Mouse (Mus musculus) cerebral cortex, adult 2 months (tissue): Measurements from ENCODE around the gene Crebbp.

Source experiments
- WGBS: fragments of 180-500 bp; shearing (Covaris S2); methylation state at CpG from one replicate; pipeline ENCODE4 v1.1.7; 2018; 5-methylcytosine and 5-hydroxymethylcytosine counted together

The Crebbp gene

DNA sequence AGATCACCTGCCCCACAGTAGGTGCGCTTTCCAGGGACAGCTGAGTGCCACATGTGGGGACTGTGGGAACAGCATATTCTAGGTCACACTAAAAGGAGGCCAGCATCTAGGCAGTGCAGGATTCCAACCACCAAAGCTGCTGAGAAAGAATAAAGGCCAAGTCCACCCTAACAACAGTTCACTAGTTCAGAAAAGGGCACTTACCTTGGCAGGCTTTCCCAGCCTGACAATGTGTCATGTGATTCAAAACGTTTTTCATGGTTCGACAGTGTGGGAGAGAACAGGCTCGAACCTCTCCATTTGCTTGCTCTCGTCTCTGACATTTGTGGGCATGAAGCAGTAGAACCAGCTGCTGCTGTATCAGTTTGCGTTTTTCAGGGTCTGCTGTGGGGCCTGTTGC lies 75.3 kb downstream of the Crebbp start:
- WGBS, result 40% methylated on average over 6 of the region's 6 CpGs

DNA sequence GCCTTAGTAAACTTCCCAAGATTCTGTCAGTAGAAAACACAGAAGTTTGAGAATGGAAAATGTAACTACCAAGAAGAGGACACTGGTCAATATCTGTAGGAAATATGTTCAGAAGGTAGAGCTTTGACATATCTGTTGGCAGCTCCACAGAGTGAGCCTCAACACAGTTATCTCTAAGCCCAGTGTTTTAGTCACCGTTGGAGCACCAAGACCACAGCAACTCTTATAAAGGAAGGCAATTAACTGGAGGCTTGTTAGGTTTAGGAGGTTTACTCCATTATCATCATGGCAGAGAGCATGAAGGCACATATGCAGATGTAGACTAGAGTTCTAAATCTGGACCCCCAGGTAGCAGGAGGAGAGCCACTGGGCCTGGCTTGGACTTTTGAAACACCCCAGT lies 80.0 kb downstream of the Crebbp start:
- WGBS, result 91% methylated on average over 1 of the region's 1 CpGs

DNA sequence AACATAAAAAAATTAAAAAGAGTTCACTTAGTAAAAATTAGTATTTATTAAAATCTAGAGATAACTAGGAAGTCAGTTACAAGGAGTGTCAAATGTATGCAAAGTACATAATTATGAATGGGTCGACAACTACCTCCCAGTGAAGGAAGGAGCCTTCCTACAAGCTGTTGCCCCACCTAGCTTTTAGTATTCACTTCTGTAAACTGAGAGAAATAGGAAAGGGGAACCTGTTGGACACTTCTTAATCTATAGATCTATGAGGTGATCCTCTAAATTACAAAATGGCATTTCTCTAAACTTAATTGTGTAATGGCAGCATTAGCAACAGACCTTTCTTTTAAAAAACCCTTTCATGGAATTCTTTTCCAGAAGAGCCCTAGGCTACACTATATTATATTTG lies 84.9 kb downstream of the Crebbp start:
- 74% methylated on average over 1 of the region's 1 CpGs for WGBS

DNA sequence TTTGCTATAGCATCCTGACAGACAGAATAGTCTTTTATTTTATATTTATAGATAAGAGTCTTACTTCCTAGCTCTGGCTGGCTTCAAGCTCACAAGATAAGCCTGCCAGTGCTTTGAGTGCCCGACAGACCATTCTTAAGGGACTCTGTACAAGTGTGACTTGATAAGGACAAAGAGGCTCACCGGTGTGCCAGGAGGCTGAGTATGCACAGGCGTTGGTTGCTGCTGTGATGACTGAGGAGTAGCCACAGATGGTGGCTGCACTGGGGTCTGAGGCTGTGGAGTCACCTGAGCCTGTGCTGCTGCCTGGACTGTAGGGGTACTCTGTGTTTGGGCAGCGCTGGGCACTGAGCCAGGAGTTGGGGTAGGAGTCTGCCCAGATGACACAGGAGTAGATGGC lies 96.7 kb downstream of the Crebbp start:
- 86% methylated on average over 4 of the region's 4 CpGs for WGBS

DNA sequence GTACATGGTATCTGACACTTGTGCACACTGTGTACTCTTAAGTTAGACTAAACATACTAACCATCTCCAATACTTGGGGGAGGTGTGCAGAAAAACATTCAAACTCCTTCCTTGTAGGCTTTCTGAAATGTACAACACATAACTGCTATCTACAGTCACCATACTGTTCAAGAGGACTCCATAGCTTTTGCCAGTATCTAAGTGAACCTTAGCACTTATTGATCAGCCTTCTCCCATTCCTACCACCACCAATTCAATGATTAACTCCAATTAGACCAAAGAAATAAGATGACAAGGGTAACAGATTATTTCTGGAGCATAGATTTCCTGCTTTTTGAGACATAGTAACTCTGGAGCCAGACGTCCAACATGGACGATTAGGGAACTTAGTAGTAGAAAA lies 113.4 kb downstream of the Crebbp start:
- whole genome bisulfite sequencing, result 90% methylated on average over 2 of the region's 2 CpGs

DNA sequence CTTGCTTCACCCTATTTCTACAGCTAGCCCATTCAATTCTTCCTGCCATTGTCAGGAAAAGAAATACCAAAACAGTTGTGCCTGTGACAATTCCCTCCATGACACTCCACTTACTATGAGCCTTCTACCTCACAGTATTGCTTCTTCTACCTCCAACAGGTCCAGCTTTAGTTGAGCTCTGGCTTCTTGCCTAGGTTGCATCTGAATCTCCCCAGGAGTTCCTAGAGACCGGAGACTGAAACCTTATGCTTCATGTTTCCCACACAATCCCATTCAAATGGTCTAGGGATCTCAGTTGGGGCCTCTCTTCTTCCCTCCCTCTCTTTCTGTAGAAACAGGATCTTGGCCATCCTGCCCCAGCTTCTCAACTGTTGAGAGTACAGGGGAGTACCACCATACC lies 116.3 kb downstream of the Crebbp start:
- WGBS, result 83% methylated on average over 1 of the region's 1 CpGs

DNA sequence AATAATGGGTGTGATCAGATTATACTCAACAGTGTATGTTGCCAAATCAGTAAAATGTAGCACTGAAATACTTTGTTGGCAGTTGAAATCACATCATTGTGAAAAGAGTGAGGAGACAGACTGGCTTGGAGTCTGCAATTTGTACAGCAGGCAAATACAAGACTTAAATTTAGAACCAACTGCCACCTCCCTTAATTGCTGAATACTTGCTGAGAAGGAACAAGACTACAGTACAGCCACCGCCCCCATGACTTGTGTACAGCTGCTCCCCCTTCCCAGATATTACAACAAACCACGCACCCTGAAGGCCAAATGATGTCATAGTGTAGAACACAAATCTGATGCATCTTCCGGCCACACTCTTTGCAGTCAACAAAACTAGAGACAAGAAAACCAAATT lies 117.7 kb downstream of the Crebbp start:
- WGBS, result 51% methylated on average over 3 of the region's 3 CpGs

DNA sequence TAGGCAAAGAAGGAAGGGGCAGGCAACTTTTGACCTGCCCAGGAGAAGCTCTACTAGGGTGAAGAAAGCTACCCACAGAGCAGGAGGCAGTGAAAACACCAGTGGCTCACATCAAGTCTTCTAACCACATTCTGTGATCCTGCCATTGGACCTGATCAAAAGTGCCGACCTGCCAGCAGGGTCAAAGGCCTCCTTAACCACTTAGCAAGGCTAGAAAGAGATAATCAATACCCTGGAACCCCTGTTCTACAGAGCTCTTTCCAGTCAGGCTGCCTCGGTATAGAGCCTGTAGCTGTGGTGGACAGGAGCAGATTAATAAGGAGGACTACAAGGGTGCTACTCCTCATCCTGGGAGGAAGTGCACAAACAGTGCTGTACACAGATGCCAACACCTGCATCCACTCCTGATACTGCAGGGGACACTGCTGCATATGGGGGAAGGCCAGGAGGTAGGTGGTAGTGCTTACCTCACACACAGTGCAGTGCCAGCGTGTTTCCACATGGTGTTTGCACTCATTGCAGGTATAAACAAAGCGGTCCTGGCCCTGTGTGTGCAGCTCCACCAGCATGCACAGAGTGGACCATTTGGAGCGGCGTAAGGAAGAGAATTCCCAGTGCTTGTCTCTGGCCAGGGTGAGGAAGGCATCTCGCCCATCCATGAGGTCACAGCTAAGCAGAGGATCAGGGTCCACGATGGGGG lies 126.4 kb downstream of the Crebbp start:
- 90% methylated on average over 8 of the region's 8 CpGs for WGBS

DNA sequence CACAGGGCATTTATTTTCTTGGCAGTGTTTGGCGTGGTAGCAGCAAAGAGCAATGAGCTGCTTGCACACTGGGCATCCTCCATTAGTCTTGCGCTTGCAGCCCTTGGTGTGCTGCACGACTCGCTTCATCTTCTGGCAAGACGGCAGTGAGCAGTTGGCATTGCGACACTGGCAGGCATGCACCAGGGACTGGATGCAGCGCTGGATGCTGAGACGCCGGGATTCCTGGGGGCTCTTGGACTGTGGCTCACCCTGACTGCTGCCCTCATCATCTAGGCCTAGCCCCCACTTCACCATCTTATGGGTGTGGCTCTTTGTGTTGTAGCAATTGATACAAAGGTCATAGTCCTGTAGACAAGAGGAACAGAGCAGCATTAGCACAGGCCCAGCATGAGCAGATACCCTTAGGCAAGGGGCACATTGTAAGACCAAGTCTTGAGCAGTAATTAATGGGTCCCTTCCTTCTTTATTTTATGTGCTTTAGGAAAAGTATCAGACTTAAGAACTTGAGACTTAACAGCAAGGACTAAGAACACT lies 127.9 kb downstream of the Crebbp start:
- 78% methylated on average over 9 of the region's 9 CpGs for WGBS

DNA sequence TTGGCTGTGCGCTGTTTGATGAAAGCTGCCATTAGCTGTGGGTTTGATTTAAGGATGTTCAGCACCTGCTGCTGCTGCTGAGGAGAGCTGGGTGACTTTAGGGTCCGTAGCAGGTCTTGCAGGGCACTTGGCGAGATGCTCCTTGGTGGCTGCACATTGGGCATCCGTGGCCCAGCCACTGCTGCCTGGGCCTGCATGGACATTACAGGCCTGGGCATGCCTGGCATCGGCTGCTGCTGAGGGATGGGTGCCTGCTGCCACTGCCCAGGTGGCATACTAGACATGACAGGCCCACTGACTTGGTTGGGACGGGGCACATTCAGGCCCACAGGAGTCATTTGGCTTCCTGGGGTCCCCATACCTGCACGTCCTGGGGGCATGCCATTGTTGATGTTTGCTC lies 128.7 kb downstream of the Crebbp start:
- WGBS, result 93% methylated on average over 7 of the region's 7 CpGs

DNA sequence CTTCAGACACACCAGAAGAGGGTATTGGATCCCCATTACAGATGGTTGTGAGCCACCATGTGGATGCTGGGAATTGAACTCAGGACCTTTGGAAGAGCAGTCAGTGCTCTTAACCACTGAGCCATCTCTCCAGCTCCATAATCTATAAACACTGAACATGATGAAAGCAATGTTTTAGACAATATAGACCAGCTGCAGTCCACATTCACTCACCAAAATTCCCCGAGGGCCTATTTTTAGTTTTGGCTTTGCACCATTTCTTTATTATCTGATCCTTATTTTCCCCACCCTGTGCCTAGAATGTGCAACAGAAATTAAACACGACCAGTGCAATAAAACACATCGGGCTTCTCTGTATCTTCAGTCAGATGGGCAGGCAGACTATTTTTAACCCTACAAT lies 133.4 kb downstream of the Crebbp start:
- WGBS, result 49% methylated on average over 3 of the region's 3 CpGs

DNA sequence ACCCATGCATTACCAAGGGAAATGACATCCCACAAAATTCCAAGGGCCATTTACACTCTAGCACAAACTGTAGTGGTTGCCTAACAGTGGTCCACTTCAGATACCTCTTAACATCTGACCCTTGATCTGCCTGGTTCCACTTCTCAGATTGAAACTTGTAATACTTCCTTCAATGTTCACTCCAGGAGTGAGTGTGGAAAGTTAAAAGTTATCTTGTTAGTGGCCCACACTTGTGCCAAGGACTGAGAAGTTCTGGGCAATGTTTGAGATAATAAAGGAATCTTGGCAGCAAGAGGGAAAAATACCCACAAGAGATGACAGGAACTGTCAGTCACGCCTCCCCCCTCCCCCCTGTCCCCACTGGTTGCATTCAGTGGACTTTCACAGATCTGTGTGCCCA lies 134.1 kb downstream of the Crebbp start:
- WGBS, result 73% methylated on average over 1 of the region's 1 CpGs

DNA sequence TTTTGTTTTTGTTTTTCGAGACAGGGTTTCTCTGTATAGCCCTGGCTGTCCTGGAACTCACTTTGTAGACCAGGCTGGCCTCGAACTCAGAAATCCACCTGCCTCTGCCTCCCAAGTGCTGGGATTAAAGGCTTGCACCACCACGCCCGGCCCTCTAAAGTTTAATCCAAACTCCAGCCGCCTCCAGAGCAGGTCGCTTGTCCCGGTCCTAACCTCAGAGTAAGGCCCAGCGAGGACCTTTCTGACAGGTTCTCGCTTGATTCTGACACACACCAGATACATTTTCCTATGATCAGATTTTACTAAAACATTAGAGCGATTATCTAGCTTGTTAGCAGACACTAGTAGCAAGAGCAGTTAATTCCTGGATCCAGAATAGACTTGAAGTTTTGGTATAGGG lies 135.5 kb downstream of the Crebbp start:
- 63% methylated on average over 10 of the region's 10 CpGs for WGBS

DNA sequence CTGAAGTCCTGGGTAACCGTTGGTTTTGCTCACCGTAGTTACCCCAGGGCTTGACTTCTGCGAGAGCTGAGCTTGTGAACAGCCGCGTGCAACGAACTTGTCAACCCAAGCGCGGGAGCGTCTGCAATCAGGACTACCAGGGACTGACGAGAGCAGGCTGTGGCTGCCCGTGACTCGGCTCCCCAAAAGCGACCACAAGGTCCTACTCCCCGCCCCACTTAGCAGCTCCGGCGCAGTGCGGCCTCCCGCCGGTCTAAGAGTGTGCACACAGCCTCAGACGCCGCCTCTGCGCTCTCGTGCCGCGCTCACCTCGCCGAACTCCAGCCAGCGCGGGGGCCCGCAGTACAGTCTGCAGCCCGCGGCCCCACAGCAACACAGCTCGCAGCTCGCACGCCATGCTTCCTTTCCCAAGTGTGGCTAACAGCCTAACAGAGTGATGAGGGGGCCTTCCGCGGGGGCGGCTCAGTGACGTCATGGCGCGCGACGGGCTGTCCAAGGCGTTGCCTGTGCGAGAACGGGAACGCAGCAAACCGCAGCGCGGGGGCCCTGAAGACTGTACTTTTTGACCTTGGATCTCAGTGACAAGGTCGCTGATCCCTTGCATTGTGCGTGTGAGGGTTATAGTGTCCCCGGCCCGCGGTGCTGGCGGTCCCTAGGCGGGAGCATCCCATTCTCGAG lies 136.3 kb downstream of the Crebbp start, which contains the start of gene Trap1:
Gene Trap1, minus strand, starts transcription at position 444 of the 678 bp plus-strand sequence.
- WGBS, result under 1% methylated on average over 58 of the region's 58 CpGs

DNA sequence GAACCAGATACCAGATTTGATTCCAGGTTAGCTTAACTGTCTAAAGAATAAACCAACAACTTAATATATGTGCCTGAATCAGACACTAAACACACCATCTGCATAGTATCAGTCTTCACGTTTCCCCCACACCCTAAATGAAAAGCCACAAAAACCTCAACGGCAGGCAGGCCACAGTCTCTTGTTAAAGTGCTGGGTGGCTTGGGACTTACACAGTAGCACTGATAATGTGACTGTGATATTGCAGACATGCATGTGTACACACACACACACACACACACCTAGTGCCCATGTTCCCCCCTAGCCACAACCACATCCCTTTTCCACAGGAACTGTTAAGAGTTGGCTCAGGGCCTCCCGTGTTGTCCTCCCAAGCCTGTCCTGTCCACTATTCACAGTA lies 139.0 kb downstream of the Crebbp start:
- 70% methylated on average over 3 of the region's 3 CpGs for WGBS

DNA sequence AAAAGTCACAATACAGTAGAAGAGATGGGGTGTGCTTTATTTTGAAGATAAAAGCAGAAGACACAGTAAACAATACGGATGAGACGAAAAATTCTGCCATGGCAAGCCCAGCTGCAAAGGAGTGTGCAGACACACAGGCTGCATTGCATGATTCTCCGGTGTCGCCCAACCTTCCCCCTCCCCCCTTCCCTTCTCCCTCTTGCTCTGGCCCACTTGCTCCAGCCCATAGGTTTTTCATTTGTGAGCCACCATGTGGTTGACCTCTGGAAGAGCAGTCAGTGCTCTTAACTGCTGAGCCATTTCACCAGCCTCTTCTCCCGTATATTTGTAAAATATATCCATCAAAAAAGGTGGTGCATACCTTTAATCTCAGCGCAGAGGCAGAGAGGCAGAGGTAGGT lies 139.5 kb downstream of the Crebbp start:
- 75% methylated on average over 6 of the region's 6 CpGs for WGBS

DNA sequence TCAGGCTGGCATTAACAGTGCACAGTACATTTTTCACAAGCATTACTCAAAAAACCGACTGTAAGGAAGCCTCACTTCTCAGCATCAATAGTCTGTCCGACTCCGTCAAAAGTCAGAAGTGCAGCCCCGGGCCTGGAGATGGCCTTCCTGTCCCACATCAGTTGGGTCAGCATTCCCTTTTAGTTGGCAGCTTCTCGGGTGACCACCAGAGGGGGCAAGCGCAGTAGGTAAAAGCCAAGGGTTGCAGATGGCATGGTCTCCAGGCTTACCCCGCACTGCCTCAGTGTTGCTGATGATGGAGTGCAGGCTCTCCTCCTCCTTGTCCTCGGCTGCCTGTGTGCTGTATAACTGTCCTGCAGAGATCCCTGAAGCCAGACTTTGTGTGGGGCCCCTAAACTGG lies 145.2 kb downstream of the Crebbp start:
- 36% methylated on average over 8 of the region's 8 CpGs for WGBS

DNA sequence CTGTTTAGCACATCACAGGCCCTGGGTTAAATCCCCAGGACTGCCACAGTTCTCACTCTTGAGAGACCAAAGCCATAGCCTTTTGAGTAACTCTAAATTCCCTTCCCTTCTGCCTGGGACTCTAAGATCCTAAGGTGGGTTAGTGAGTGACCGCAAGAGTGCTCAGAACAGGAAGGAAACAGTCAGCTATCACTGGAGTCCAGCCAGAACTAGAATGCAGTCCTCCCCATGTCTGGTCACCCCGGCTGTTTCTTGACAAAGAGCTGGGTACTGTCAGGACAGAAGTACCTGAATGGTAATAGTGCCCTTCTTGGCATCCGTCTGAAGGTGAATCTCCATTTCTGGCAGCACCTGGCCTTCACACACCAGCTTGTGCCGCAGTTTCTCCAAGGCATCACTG lies 148.9 kb downstream of the Crebbp start:
- WGBS, result 89% methylated on average over 4 of the region's 4 CpGs

DNA sequence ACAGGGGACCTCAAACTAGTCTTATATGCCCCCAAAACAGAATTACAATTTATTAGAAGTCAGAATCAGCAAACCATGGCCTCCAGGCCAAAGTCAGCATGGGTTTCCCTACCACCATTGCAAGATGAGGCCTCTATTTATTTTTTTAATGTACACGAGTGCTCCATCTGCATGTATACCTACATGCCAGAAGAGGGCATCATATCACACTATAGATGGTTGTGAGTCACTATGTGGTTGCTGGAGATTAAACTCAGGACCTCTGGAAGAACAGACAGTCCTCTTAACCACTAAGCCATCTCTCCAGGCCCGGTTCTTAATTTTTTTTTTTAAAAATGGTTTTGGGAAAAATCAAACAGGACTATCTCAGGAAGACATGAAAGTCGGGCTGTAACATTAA lies 160.0 kb downstream of the Crebbp start:
- 80% methylated on average over 3 of the region's 3 CpGs for WGBS

DNA sequence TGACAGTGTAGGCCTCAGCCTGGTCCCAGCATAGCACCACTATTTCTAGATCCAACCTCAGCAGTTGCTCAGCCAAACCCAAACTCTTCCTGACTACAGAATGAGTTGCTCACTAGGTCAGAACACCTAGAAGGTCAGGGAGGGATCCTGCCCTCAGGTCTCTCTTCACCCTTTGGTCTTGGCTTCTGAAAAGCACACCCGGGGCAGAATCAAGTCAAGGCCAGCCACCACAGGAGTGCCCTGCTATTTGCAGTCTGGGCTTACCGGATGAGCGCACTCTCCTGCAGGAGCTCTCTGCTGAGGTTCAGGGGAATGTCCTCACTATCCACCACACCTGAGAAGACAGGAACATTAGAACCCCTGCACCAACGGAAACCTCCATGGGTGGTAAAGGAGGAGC lies 161.2 kb downstream of the Crebbp start:
- WGBS, result 95% methylated on average over 4 of the region's 4 CpGs

DNA sequence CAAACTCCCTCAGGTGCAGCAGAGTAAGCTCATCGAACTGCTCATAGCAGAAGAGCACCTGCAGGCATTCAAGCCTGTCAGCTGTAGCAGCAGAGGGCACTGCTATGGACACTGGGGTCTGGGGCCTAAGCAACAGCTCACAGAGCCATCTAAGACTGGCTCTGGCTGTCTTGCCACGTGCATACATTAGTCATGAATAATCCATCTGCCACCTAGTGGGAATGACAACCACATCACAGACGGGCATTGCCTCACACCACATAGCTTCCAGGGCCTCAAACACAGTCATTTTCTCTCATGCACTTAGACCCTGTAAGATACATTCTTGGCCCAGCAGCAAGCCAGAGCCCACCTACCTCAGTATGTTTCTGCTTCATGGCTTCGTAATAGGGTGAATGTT lies 168.3 kb downstream of the Crebbp start:
- WGBS, result 62% methylated on average over 4 of the region's 4 CpGs

DNA sequence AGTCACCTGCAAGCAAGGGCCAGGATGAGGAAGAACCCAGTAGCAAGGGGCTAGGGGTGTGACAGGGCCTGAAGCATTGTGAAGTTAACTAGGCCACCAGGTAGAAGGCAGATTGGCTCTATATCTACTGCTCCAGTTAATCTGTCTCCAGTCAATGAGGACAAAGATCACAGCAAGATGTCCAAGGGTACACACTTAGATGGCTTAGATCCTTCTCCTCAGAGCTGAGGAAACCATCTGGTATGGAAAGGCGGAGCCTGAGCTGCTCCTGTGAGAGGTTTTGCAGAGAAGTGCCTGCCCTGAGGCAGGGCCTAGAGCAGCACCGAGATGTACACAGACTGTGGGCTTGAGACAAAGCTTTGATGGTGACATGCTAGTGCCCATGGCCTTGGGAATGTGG lies 169.7 kb downstream of the Crebbp start:
- 97% methylated on average over 2 of the region's 2 CpGs for WGBS

DNA sequence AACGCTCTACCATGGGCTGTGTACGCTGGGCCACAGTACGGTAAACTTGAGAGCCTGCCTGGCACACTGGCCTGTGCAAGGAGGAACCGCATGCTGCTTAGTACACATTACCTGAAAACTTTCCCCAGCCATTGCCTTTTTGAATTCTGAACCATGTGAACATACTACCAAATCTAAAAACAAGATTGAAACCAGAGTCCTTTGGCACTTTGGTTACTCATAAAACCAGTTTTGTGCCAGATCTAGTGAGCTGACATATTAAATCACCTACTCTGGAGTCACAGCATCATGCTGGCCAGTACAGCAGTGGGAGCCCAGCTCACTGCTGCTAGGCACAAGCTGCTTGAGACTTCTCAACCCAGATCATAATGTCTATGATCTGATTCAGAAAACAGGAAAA lies 172.2 kb downstream of the Crebbp start:
- over 99% methylated on average over 4 of the region's 4 CpGs for WGBS
